Mouse (Mus musculus) forebrain, embryonic 16.5 days (tissue): Measurements from ENCODE around the gene Clmp. TPM values are rescaled to one million over a fixed set of nuclear protein-coding genes. Genes with fewer than 3 reads are reported as not detected.
A peak's percentile ranks its signal among the peaks of the same experiment; 100 is the strongest.

Source experiments
- ATAC-seq: fragments of 200-750 bp; cut with Nextera tagmentation; 2 replicates; pipeline ENCODE4 v1.8.0; 2017; ENCODE audit warnings: mild to moderate bottlenecking, moderate library complexity
- H3K27ac ChIP-seq: fragments of 300-500 bp; sonication (generic); 2 replicates; pipeline ENCODE4 v1.5.1; 2014; ENCODE audit warnings: low read length, control low read depth
- H3K27me3 ChIP-seq: fragments of 300-500 bp; sonication (generic); replicated peaks from 2 replicates; pipeline ENCODE4 v1.6.1; 2014; ENCODE audit warnings: low read length; ENCODE audit not compliant: control insufficient read depth, insufficient read depth
- H3K36me3 ChIP-seq: fragments of 300-500 bp; sonication (generic); 2 replicates; pipeline ENCODE4 v1.6.1; 2014; ENCODE audit not compliant: control insufficient read depth, insufficient read depth
- H3K4me1 ChIP-seq: fragments of 300-500 bp; sonication (generic); replicated peaks from 2 replicates; pipeline ENCODE4 v1.6.1; 2014; ENCODE audit warnings: low read length; ENCODE audit not compliant: control insufficient read depth, insufficient read depth
- H3K4me2 ChIP-seq: fragments of 300-500 bp; sonication (generic); 2 replicates; pipeline ENCODE4 v1.6.1; 2014; ENCODE audit warnings: mild to moderate bottlenecking, low read length, control low read depth
- H3K4me3 ChIP-seq: fragments of 300-500 bp; sonication (generic); replicated peaks from 2 replicates; pipeline ENCODE4 v1.5.1; 2014; ENCODE audit warnings: mild to moderate bottlenecking, low read length, control low read depth
- H3K9ac ChIP-seq: fragments of 300-500 bp; sonication (generic); replicated peaks from 2 replicates; pipeline ENCODE4 v1.6.1; 2014; ENCODE audit warnings: low read depth, low read length, control low read depth
- H3K9me3 ChIP-seq: fragments of 300-500 bp; sonication (generic); 2 replicates; pipeline ENCODE4 v1.6.1; 2016; ENCODE audit warnings: low read length; ENCODE audit not compliant: control insufficient read depth
- WGBS: fragments of 180-500 bp; shearing (Covaris S2); extraction: QIAGEN DNeasy Blood & Tissue Kit; methylation state at CpG from one replicate; pipeline ENCODE4 v1.1.7; 2014; 5-methylcytosine and 5-hydroxymethylcytosine counted together
- polyA plus RNA-seq: library from polyadenylated mRNA; unstranded; fragments of >200 nt; fragmentation: Nextera tagmentation; extraction: Ambion mirVana; gene quantifications from 2 replicates; pipeline ENCODE4 v1.2.1, GENCODE M21; 2015

Clmp gene
- polyA plus RNA-seq, 1 experiment from 2014 or later: 64.7 TPM

DNA sequence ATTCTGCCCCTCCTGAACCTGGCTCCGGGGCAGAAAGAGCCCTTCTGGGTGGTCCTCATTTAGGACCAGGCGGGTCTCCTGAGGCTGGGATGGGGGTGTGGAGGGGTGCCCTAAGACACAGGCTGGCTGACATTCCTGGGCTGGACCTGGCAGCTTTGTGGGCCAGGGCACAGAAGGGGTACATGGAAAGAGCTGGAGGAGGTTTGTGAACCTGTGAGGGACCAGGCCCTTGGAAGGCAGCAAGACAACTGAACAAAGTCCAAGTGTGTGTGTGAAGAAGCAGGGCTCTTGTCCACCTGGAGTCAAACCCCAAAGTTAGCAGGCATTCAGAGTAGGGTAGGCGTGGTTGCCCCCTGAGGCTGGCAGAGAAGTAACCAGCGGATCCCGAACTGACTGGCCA, 1.3 kb downstream of the Clmp start:
- Histone ChIP-seq H3K9ac (peak overlapping the region; percentile 78), H3K9me3 (no peaks in the 10 kb centered on the region), H3K4me1 (peaks cover 27% of the 10 kb centered on the region), H3K27me3 (no peaks in the 10 kb centered on the region), H3K36me3 (no peaks in the 10 kb centered on the region), H3K27ac (peak overlapping the region; percentile 92), H3K4me3 (peak overlapping the region; percentile 57), H3K4me2 (peak overlapping the region; percentile 66)
- WGBS: 43% methylated on average over 5 of the region's 5 CpGs
- peak; percentile 8; the same call in 1 of the 2 replicates for ATAC-seq

DNA sequence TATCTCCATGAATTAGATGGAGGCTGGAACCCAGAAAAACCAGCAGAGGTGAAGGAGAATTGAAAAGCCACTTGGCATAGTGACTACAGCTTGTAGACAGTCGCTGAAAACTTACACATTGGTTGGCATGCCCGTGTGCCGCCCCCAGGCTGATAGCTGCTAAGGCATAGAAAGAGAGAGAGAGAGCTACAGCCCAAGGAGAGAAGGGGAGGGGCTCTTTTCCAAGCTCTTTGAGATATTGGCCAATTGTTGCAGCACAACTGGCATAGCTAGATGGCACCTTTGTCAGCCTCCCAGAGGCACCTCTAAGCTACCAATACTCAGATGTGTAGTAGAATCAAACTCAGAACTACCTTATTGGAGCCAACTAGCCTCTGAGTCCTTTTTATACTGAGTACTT, 1.8 kb downstream of the Clmp start:
- 16% methylated on average over 3 of the region's 3 CpGs for WGBS
- peak; percentile 11; the same call in 1 of the 2 replicates for ATAC-seq

DNA sequence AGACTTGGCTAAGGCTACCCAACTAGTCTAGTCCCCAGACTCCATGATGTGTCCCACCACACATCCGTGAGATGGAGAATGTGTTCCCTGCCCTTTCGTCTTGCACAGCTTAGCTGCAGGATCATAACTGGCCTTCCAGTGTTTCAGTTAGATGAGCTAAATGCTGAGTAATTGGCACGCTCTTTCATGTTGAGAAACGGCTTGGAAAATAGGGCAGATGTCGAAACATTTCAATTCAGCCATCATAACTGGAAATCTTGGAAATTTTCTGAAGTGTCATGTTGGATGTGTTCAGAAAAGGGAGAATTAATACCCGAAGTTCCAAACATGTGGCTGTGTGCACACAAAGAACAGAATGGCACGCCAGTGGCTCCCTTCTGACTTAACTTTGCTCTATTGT, 4.7 kb downstream of the Clmp start:
- Histone ChIP-seq H3K27me3 (no peaks in the 10 kb centered on the region), H3K4me1 (peaks cover 58% of the 10 kb centered on the region), H3K27ac (no peak overlapping the region), H3K4me2 (no peak overlapping the region), H3K4me3 (no peak overlapping the region), H3K36me3 (no peaks in the 10 kb centered on the region), H3K9me3 (no peaks in the 10 kb centered on the region), H3K9ac (no peak overlapping the region)
- no peak for ATAC-seq
- 82% methylated on average over 7 of the region's 7 CpGs for WGBS

More for the DNA sequence above, 1.8 kb downstream of the Clmp start:
- peak overlapping the region; percentile 78 for H3K9ac ChIP-seq
- peak overlapping the region; percentile 92; the same call in 1 of the 2 replicates for H3K27ac ChIP-seq
- H3K4me1 ChIP-seq: peaks cover 31% of the 10 kb centered on the region
- no peaks in the 10 kb centered on the region for H3K27me3 ChIP-seq
- H3K4me2 ChIP-seq: peak overlapping the region; percentile 66
- peak overlapping the region; percentile 57 for H3K4me3 ChIP-seq
- H3K36me3 ChIP-seq: no peaks in the 10 kb centered on the region
- no peaks in the 10 kb centered on the region for H3K9me3 ChIP-seq

DNA sequence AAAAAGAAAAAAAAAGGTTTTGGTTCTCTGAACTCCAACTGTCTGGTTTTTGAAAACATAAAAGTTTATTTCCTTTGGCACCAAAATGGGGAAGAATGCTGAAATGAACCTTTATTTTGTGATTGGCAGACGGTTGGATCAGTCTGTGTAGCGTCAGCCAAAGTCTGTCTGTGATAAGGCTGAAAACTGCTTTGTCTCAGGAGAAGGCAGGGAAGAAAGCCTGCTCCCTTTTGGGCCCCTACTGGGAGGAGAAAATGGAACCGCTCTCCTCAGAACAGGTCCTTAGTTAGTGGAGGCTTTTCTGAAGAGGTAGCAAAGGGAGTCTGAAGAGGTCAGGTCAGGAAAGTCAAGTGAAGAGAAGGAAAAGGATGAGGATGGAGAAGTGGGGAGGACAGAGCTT, 7.3 kb downstream of the Clmp start:
- WGBS: 12% methylated on average over 3 of the region's 3 CpGs
- peak; percentile 56 for ATAC-seq
- Histone ChIP-seq H3K27me3 (no peaks in the 10 kb centered on the region), H3K4me2 (0 out of 2 replicates have a peak overlapping the region, but pooled peaks have one; percentile 13), H3K9me3 (no peaks in the 10 kb centered on the region), H3K4me3 (no peak overlapping the region), H3K9ac (peak overlapping the region; percentile 37; the same call in 1 of the 2 replicates), H3K27ac (peak overlapping the region; percentile 77), H3K4me1 (peaks cover 47% of the 10 kb centered on the region), H3K36me3 (no peaks in the 10 kb centered on the region)

DNA sequence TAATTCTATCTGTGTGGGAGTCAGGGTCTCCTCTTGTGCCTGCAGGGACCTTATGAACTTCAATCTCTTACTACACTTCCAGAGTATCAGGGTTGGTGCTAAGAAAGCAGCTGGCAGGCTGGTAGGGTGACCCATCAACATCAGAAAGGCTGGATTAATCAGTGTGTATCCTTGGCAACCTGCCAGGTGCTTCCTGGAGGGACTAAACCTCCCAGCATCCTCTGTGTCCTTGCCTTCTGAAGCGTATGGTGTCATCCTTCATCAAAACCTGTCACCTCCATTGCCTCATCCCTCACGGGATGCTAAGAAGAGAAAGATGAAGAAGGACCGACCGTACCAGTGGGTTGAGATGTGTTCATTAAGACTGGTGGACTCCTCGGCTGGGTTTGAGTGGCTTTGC, 8.0 kb downstream of the Clmp start:
- Histone ChIP-seq H3K27ac (peak overlapping the region; percentile 77), H3K9ac (no peak overlapping the region), H3K36me3 (no peaks in the 10 kb centered on the region), H3K9me3 (no peaks in the 10 kb centered on the region), H3K4me3 (no peak overlapping the region), H3K27me3 (no peaks in the 10 kb centered on the region), H3K4me1 (peaks cover 41% of the 10 kb centered on the region), H3K4me2 (peak overlapping the region; percentile 8; the same call in 1 of the 2 replicates)
- WGBS: 32% methylated on average over 5 of the region's 5 CpGs
- ATAC-seq: peak; percentile 30

DNA sequence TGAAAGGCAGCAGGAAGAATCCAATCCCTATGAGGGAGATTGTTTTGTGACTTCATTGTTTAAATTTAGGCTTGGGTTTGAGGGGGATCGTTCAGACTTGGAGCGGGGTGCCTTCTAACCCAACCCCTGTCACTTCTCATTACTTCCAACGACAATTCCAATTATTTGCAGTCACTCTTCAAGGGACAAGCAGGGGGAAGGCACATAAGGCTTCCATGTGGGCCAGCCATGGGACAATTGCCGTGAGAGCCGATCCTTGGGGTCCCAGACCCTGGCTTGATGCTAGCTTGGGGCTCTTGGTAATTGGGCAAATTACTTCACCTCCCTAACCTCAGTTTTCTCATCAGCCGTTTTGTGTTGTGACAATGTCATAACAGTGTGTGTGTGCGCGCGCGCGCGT, 8.5 kb downstream of the Clmp start:
- peak overlapping the region; percentile 77; the same call in 1 of the 2 replicates for H3K27ac ChIP-seq
- peaks cover 37% of the 10 kb centered on the region for H3K4me1 ChIP-seq
- no peaks in the 10 kb centered on the region for H3K36me3 ChIP-seq
- WGBS: 52% methylated on average over 12 of the region's 12 CpGs
- H3K9me3 ChIP-seq: no peaks in the 10 kb centered on the region
- no peak overlapping the region for H3K9ac ChIP-seq
- ATAC-seq: no peak
- H3K27me3 ChIP-seq: no peaks in the 10 kb centered on the region
- H3K4me3 ChIP-seq: no peak overlapping the region
- H3K4me2 ChIP-seq: no peak overlapping the region

DNA sequence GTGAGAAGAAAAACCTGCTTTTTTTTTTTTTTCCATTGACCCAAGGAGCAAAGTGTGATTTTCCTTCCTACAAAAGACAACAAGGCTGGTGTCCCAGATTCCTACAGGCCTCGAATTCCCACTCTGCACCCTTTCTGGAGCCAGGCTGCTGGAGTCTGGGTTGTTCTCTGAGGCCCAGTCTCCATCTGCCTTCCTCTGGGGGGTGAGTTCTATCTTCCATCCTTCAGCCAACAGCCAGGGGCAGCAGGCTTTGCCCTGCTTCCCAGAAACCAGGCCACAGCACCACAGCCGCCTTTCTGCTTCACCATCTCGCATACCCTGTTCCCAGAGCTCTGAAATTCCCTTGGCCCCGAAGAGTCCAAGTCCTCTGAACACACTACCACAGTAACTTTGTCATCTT, 10.3 kb downstream of the Clmp start:
- peaks cover 31% of the 10 kb centered on the region for H3K4me1 ChIP-seq
- ATAC-seq: no peak
- 86% methylated on average over 4 of the region's 4 CpGs for WGBS
- no peaks in the 10 kb centered on the region for H3K36me3 ChIP-seq
- H3K4me3 ChIP-seq: no peak overlapping the region
- H3K27me3 ChIP-seq: no peaks in the 10 kb centered on the region
- H3K9ac ChIP-seq: no peak overlapping the region
- no peak overlapping the region for H3K27ac ChIP-seq
- no peaks in the 10 kb centered on the region for H3K9me3 ChIP-seq
- no peak overlapping the region for H3K4me2 ChIP-seq

DNA sequence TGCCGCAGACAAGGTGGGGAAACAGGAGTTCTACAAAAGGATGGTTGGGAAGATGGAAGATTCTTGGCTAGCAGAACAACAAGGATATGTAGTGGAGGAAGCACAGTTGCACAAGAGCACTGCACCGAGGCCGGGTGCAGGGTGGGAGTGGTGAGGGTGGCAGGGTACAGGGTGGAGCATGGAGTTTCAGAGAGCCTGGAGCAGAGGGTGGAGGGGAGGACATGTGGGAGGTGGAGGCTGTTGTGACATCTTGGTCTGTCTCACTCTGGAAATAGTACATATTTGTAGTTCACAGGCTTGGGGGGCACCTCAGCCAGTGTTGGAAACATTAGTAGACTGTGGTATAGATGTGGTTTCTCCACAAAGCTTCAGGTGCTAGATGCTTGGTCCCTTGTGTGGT, 13.4 kb downstream of the Clmp start:
- Histone ChIP-seq H3K4me3 (no peak overlapping the region), H3K9ac (no peak overlapping the region), H3K27me3 (no peaks in the 10 kb centered on the region), H3K9me3 (no peaks in the 10 kb centered on the region), H3K4me1 (peaks cover 12% of the 10 kb centered on the region), H3K4me2 (no peak overlapping the region), H3K27ac (no peak overlapping the region), H3K36me3 (no peaks in the 10 kb centered on the region)
- no peak for ATAC-seq
- 93% methylated on average over 3 of the region's 3 CpGs for WGBS

DNA sequence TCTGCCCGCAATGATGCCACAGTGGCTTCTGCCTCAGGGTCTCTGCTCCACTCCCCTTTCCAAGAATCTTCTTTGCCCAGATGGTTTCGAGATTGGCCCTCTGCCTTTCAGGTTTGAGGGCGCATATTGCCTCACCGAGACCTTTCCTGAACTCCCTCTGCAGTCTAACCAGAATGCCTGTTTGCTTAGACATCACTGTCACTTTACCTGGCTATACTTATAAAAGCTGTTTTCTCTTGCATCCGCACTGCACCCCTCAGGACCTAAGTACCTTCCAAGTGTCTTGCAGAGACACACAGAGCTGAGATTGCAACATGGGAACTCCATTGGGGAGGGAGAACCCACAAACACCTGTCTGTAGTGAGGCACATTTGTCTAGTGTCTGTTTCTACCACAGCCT, 14.5 kb downstream of the Clmp start:
- H3K4me2 ChIP-seq: no peak overlapping the region
- no peak overlapping the region for H3K9ac ChIP-seq
- H3K4me3 ChIP-seq: no peak overlapping the region
- H3K27me3 ChIP-seq: no peaks in the 10 kb centered on the region
- H3K27ac ChIP-seq: no peak overlapping the region
- no peaks in the 10 kb centered on the region for H3K9me3 ChIP-seq
- no peak for ATAC-seq
- no peaks in the 10 kb centered on the region for H3K36me3 ChIP-seq
- H3K4me1 ChIP-seq: peaks cover 6% of the 10 kb centered on the region
- WGBS: 97% methylated on average over 5 of the region's 5 CpGs
